Mouse (Mus musculus) liver, embryonic 11.5 days (tissue): ENCODE data around the gene Wdr62. TPM values are rescaled to one million over a fixed set of nuclear protein-coding genes. Genes with fewer than 3 reads are reported as not detected.
"Not testable (repeated sequence)": the region's sequence is repeated elsewhere in the genome, so short reads cannot be mapped to it uniquely, and the experiment has no call there.

Source experiments
- ATAC-seq: fragments of 200-750 bp; cut with Nextera tagmentation; replicated peaks from 2 replicates; pipeline ENCODE4 v1.8.0; 2017; ENCODE audit warnings: moderate number of reproducible peaks, mild to moderate bottlenecking, moderate TSS enrichment, moderate library complexity; ENCODE audit not compliant: low FRiP score
- DNase-seq: peaks from one replicate; pipeline ENCODE4 v3.0.0-alpha.2; 2017; ENCODE audit warnings: low spot score
- H3K27ac ChIP-seq: fragments of 300-500 bp; sonication (generic); 2 replicates; pipeline ENCODE4 v1.5.1; 2014; ENCODE audit warnings: mild to moderate bottlenecking, low read depth, low read length, control low read depth
- H3K27me3 ChIP-seq: fragments of 300-500 bp; sonication (generic); replicated peaks from 2 replicates; pipeline ENCODE4 v1.6.1; 2014; ENCODE audit warnings: low read length, mixed read lengths; ENCODE audit not compliant: control insufficient read depth, insufficient read depth
- H3K36me3 ChIP-seq: fragments of 300-500 bp; sonication (generic); 2 replicates; pipeline ENCODE4 v1.6.1; 2014; ENCODE audit warnings: mild to moderate bottlenecking, low read length, moderate library complexity, mixed read lengths; ENCODE audit not compliant: control insufficient read depth, insufficient read depth
- H3K4me1 ChIP-seq: fragments of 300-500 bp; sonication (generic); replicated peaks from 2 replicates; pipeline ENCODE4 v1.6.1; 2014; ENCODE audit warnings: low read length, mixed read lengths; ENCODE audit not compliant: control insufficient read depth, insufficient read depth
- H3K4me2 ChIP-seq: fragments of 300-500 bp; sonication (generic); 2 replicates; pipeline ENCODE4 v1.6.1; 2014; ENCODE audit warnings: mild to moderate bottlenecking, control low read depth, moderate library complexity
- H3K4me3 ChIP-seq: fragments of 300-500 bp; sonication (generic); 2 replicates; pipeline ENCODE4 v1.5.1; 2014; ENCODE audit warnings: low read depth, low read length, control low read depth
- H3K9ac ChIP-seq: fragments of 300-500 bp; sonication (generic); 2 replicates; pipeline ENCODE4 v1.6.1; 2014; ENCODE audit warnings: low read depth, low read length, control low read depth
- H3K9me3 ChIP-seq: fragments of 300-500 bp; sonication (generic); 2 replicates; pipeline ENCODE4 v1.6.1; 2016; ENCODE audit warnings: low read length, inconsistent platforms, mixed read lengths; ENCODE audit not compliant: control insufficient read depth
- WGBS: fragments of 180-500 bp; shearing (Covaris S2); extraction: QIAGEN DNeasy Blood & Tissue Kit; methylation state at CpG from one replicate; pipeline ENCODE4 v1.1.7; 2014; 5-methylcytosine and 5-hydroxymethylcytosine counted together
- polyA plus RNA-seq: library from polyadenylated mRNA; unstranded; fragments of >200 nt; fragmentation: Nextera tagmentation; extraction: Ambion mirVana; gene quantifications from 2 replicates; pipeline ENCODE4 v1.2.1, GENCODE M21; 2014

Wdr62 gene
- polyA plus RNA-seq, 1 experiment from 2014 or later: 16.0 TPM

- no peaks in the 10 kb centered on the region for H3K4me1 ChIP-seq
- H3K9me3 ChIP-seq: no peaks in the 10 kb centered on the region
- no peak overlapping the region for H3K4me3 ChIP-seq
- WGBS: 79% methylated on average over 12 of the region's 12 CpGs
- H3K36me3 ChIP-seq: peaks cover 6% of the 10 kb centered on the region; the same call in 1 of the 2 replicates
- no peak overlapping the region for H3K27ac ChIP-seq
- no peak overlapping the region for H3K9ac ChIP-seq
- no peaks in the 10 kb centered on the region for H3K27me3 ChIP-seq
- DNase-seq (no peak), ATAC-seq (no peak)
- H3K4me2 ChIP-seq: no peak overlapping the region
Measured at GRCm38 (mm10) chr7:30251956-30252954, 28.0 kb downstream of the Wdr62 start.

- not testable (repeated sequence) for DNase-seq, H3K9ac ChIP-seq, ATAC-seq, H3K4me1 ChIP-seq, H3K4me3 ChIP-seq, H3K27ac ChIP-seq, H3K4me2 ChIP-seq, H3K27me3 ChIP-seq, H3K9me3 ChIP-seq
- peaks cover 13% of the 10 kb centered on the region; the same call in 1 of the 2 replicates for H3K36me3 ChIP-seq
- 78% methylated on average over 3 of the region's 3 CpGs for WGBS
Measured at GRCm38 (mm10) chr7:30237374-30237773, 42.8 kb downstream of the Wdr62 start.

DNA sequence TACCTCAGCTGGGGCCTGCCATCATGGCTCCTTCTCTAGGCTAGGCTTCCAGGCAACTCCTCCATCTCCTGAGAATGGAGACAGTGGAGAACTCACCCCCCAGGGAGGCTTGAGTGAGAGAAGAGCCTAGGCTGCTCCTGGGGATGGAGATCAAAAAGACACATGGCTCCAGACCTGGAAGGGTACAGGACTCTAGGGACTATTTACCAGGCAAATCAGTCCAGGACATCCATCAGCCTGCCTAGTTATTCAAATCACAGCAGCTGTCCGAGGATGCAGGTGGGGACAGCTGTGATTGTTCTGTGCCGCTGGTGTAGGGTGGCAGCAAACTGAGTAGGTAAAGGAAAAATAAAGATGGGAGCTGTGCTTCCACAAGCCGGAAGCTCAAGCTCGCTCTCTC lies 44.6 kb downstream of the Wdr62 start, which contains the start of gene Ovol3:
TSS of gene Ovol3 (minus strand) at position 101 of the 400 bp plus-strand sequence.
- H3K9ac ChIP-seq: no peak within 1 kb of the TSS
- H3K4me1 ChIP-seq: peaks cover 5% of the 10 kb centered on the region
- no peak within 1 kb of the TSS for H3K4me2 ChIP-seq
- no peak within 1 kb of the TSS for H3K27ac ChIP-seq
- DNase-seq (no peak), ATAC-seq (no peak)
- no peaks in the 10 kb centered on the region for H3K27me3 ChIP-seq
- no peak within 1 kb of the TSS for H3K4me3 ChIP-seq
- no peaks in the 10 kb centered on the region for H3K9me3 ChIP-seq
- H3K36me3 ChIP-seq: 0 out of 2 replicates have a peak, but pooled peaks cover 4% of the 10 kb centered on the region
- WGBS: 72% methylated on average over 4 of the region's 4 CpGs

- H3K36me3 ChIP-seq: no peaks in the 10 kb centered on the region
- H3K4me3 ChIP-seq: no peak overlapping the region
- DNase-seq (no peak), ATAC-seq (no peak)
- WGBS: 87% methylated on average over 8 of the region's 8 CpGs
- no peaks in the 10 kb centered on the region for H3K9me3 ChIP-seq
- no peak overlapping the region for H3K27ac ChIP-seq
- H3K9ac ChIP-seq: no peak overlapping the region
- peaks cover 5% of the 10 kb centered on the region for H3K4me1 ChIP-seq
- no peak overlapping the region for H3K4me2 ChIP-seq
- H3K27me3 ChIP-seq: no peaks in the 10 kb centered on the region
Measured at GRCm38 (mm10) chr7:30235091-30235490, 45.1 kb downstream of the Wdr62 start.

DNA sequence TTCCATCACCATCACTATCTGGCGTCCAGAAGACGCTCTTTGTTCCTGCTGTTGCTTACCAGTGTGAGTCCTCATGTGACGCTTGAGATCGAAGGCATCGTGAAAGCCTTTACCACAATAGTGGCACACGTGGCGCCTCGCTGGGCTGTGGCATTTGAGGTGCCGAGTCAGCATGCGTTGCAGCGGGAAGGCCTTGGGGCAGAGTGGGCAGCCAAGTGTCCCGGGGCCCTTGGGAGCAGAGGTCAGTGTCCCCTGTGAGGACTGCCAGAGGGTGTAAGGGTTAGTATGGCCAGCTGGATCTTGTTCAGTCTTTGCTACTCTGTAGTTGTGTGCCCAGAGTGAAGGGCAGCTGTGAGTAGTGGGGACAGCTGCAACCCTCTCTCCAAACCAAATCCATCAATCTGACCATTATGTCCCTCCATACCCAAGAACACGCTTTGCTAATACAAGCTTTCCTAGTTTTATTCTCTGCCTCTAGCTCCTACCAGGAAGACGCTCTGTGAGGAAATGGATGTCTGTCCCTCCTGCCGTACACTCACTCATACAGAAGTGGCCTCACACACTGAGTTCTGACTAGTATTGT lies 45.9 kb downstream of the Wdr62 start:
- no peak overlapping the region for H3K4me3 ChIP-seq
- WGBS: 93% methylated on average over 15 of the region's 15 CpGs
- ATAC-seq (no peak), DNase-seq (no peak)
- H3K27ac ChIP-seq: no peak overlapping the region
- peaks cover 5% of the 10 kb centered on the region for H3K4me1 ChIP-seq
- H3K9me3 ChIP-seq: no peaks in the 10 kb centered on the region
- H3K4me2 ChIP-seq: no peak overlapping the region
- no peaks in the 10 kb centered on the region for H3K36me3 ChIP-seq
- no peaks in the 10 kb centered on the region for H3K27me3 ChIP-seq
- H3K9ac ChIP-seq: no peak overlapping the region

- WGBS: 83% methylated on average over 20 of the region's 20 CpGs
- Histone ChIP-seq H3K4me3 (peak overlapping the region; percentile 79), H3K27ac (no peak overlapping the region), H3K36me3 (no peaks in the 10 kb centered on the region), H3K4me1 (peaks cover 5% of the 10 kb centered on the region), H3K4me2 (peak overlapping the region; percentile 68; the same call in 1 of the 2 replicates), H3K9ac (no peak overlapping the region), H3K27me3 (no peaks in the 10 kb centered on the region), H3K9me3 (no peaks in the 10 kb centered on the region)
- DNase-seq (no peak), ATAC-seq (no peak)
Measured at GRCm38 (mm10) chr7:30233387-30233786, 46.8 kb downstream of the Wdr62 start.

GRCm38 (mm10) chr7:30232631-30233148 lies 47.5 kb downstream of the Wdr62 start:
- H3K9me3 ChIP-seq: no peaks in the 10 kb centered on the region
- peak overlapping the region; percentile 81 for H3K9ac ChIP-seq
- H3K36me3 ChIP-seq: no peaks in the 10 kb centered on the region
- H3K27ac ChIP-seq: peak overlapping the region; percentile 96; the same call in 1 of the 2 replicates
- peaks cover 5% of the 10 kb centered on the region for H3K4me1 ChIP-seq
- H3K27me3 ChIP-seq: no peaks in the 10 kb centered on the region
- ATAC-seq: peak; percentile 43
- peak; percentile 63 for DNase-seq
- WGBS: 5% methylated on average over 24 of the region's 24 CpGs
- H3K4me2 ChIP-seq: peak overlapping the region; percentile 68
- peak overlapping the region; percentile 79 for H3K4me3 ChIP-seq

- Histone ChIP-seq H3K9me3 (no peaks in the 10 kb centered on the region), H3K9ac (peak within 1 kb of the TSS; percentile 81), H3K4me3 (peak within 1 kb of the TSS; percentile 79), H3K4me1 (peaks cover 5% of the 10 kb centered on the region), H3K27me3 (no peaks in the 10 kb centered on the region), H3K4me2 (peak within 1 kb of the TSS; percentile 68), H3K36me3 (0 out of 2 replicates have a peak, but pooled peaks cover under 1% of the 10 kb centered on the region), H3K27ac (peak within 1 kb of the TSS; percentile 96)
- DNase-seq (peak; percentile 91), ATAC-seq (peak; percentile 89)
- under 1% methylated on average over 67 of the region's 67 CpGs for WGBS
Measured at GRCm38 (mm10) chr7:30231669-30232454, 48.4 kb downstream of the Wdr62 start, which contains the start of the genes Polr2i and Tbcb. Gene Polr2i, plus strand, starts transcription at chr7:30231948. Gene Tbcb, minus strand, starts transcription at chr7:30232272.
